Mouse (Mus musculus) inflammation-experienced regulatory T-cells, adult 6 months (primary cell): ENCODE data around the gene Insr. TPM values are rescaled to one million over a fixed set of nuclear protein-coding genes. Genes with fewer than 3 reads are reported as not detected.

ENCODE experiments used
- ATAC-seq: one replicate; pipeline ENCODE4 v1.8.0; 2017
- polyA plus RNA-seq, 3 experiments: library from polyadenylated mRNA; unstranded; fragments of 100-300 nt; shearing (Covaris generic); gene quantifications; one replicate each; pipeline ENCODE4 v1.2.1; 2017

The Insr gene
- polyA plus RNA-seq, 3 experiments from 2014 or later = 3.8 to 13.2 (median 12.0) TPM

DNA sequence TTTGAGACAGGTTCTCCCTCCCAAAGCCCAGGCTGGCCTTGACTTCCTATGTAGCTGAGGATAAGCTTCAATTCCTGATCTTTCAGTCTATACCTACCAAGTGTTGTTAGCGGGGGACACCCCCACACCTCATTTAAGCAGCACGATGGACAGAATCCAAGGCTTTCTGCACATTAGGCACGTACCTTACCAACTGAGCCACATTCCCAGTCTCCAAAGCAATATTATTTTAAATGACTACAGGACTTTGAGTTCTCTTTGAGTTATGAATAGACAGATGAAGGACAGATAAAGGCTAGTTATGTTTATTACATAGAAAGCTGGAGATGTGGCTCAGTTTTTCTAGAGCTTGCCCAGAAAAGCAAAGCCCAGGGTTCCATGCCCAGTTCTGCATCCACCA lies 5.6 kb downstream of the Insr start:
- ATAC-seq = no peak

DNA sequence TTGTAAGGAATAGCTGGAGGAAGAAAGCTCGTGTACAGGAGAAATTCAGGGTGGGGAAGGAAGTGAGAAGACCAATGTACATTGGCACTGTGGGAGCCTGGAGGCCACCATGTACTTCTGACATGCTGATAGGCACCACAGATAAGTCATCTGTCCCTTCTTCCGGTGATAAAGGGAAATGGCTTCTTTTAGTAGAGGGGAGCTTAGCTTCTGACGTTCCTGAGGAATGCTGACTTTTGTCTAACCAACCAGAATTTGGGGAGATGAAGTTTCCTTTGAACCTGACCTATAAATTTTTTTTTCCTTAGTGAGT lies 12.0 kb downstream of the Insr start:
- no peak for ATAC-seq

DNA sequence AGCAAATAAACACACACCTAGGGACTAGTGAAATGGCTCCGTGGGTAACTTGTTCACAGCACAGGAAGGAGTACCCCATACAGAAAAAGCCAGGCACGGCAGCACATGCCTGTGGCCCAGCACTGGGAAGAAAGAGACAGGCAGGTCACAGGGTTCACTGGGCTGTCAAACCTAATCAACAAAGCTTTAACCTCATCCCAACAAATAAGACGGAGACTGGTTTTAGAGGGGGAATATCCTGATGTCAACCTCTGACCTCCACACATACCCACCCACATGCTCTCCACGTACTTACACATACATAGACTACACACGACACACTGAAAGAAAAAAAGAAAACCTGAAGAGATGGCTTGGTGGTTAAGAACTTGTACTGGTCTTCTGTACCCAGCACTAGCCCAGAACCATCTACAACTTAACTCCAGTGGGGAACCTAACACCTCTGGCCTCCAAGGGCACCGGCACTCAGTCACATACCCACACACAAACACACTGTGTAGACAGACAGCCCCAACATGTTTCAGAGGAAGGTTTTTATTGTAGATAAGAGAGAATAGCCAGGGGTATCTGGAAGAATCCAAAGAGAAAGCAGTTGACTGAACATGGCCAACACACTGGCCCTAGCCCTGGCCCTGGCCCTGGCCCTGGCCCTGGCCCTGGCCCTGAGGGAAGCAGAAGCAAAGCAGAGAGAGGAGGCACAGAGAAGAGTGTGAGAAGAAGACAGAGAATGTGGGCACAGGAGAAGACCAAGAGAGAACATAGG lies 12.6 kb downstream of the Insr start:
- ATAC-seq = no peak

DNA sequence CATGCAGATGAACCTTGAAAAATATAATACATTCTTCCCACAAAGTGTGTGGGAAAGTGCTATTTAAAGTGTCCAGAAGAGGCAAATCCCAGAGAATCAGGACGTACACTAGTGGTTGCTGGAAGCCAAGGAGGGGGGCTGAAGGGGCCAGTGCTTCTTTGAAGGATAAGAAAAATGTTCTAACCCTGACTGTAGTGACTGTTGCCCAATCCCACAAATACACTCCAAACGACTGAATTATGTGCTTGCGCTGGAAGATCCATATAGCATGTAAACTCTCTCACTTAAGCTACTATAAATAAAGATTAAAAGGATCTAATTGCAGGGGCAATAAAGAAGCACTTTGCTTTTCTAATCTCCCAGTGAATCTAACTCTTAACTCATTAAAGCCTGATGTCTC lies 14.2 kb downstream of the Insr start:
- ATAC-seq = no peak

DNA sequence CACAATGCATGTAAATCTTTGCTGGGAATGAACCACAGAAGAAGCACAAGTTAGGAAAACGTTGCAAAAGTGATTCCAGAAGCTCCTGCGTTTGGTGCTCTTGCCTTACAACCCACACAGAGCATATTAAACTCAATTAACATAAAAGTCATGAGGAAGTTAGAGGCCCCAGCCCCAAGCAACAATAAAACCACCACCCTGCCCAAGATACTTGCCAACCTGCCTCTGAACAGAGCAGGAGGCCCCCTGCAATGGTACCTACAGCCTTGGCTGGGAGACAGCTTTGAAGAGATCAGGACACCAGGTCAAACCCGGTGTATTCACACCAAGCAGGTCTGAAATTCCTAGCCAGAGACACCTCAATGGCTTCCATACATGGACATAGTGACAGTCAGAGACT lies 16.6 kb downstream of the Insr start:
- no peak for ATAC-seq

DNA sequence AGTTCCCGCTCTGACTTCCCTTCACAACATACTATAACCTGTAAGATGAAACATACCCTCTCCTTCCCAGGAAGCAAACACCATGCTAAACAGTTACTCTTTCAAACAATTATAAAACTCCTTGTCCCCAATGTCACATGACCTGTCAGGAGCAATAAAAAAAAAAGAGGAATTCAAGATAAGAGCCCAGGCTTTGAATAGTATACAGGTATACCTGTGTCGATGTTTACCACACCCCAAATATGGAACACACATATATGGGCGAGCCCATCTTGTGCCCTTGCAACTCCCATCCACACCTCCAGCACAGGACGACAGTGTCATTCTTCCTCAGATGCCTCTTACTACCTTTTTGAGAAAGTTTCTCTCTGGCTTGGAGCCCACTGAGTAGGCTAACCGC lies 18.3 kb downstream of the Insr start:
- no peak for ATAC-seq

DNA sequence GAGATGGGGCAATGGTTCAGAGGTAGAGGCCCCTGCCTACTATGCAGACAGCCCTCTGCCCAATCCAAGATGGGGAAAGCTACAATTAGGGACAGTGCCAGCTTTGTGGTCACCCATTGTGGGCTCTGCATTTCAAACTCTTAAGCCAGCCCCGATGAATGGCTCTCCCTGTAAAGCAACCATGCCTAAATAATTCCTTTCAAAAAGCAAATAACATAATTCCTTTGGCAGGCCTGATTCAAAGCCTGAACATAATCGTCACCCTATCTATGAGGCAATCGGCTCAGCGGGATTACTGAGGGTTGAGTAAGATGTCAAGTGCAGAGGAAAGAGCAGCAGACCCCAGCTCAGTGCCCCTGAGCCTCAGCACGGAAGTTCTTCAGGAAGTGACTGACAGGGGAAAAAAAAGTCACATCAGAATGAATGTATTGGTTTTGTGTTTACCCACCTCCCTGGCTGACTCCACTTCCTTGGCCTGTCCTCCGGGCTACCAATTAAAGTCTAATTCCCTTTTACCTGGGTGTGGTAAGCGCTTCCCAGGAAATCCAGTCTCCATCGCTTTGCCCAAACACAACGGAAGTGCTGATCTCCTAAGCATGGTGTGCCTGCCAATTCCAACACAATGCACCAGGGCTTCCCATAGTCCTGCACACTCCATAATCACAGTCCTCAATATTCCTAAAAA lies 19.1 kb downstream of the Insr start:
- ATAC-seq = no peak

DNA sequence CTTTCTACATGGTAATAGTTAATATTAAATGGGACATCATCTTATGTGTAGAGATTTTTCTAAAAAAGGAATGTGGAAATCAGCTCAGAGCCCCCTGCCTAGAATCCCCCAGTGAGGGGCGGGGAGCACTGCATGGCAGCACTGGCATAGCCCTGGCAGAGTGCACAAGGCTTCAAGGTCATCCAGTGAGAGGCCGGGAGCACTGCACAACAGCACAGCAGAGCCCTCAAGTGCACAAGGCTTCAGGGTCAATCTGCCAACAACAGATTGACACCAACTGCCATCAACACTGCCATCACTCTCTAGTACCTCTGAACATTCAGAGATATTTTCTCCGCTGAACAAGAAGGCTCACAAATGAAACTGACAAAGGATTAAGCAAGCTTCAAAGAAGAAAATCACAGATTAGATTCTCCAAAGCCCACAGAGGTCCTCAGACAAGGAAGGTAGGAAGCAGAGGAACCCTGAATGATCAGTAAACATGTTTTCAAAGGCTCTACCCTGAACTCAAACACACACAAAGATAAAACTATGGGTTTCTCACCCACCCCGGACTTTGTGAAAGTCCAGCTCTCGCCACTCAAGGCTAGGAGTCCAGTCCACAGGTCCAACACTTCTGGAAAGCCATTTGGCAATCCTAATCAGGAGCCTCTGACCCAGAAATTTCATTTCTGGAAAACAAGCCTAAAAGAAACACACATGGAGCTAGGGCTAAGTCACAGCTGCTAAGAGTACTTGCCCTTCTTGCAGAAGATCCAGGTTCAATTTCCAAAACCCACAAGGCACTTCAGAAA lies 23.1 kb downstream of the Insr start:
- ATAC-seq = no peak

DNA sequence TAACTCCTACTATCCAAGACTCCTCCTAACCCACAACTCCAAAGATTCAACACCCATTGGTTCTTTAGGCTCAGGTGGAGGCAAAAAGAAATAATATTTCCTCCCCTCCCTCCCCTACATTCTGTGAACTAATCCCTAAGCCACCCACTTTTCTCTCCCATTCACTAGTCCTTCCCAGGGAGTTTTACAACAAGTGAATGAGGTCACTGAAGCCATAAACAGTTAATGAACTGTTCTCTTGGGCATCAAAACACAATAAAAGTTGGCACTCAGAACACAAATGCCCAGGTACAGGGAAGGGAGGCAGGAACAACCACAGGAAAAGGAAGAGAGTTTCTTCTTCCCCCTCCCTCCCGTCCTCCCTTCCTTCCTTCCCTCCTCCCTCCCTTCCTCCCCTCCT lies 24.1 kb downstream of the Insr start:
- no peak for ATAC-seq

DNA sequence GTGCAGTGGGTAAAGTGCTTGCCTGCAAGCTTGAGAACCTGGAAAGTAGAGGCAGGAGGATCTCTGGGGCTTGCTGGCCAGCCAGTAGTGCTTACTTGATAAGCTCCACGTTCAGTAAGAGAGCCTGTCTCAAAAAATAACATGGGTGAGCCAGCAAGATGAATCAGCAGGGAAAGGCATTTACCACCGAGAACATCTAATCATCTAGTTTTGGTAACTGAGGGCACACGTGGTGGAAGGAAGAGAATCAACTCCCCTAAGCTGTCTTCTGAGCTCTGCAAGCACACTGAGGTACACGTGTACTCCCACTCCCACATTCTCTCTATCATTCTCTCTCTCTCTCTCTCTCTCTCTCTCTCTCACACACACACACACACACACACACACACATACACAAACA lies 26.2 kb downstream of the Insr start:
- ATAC-seq = no peak

DNA sequence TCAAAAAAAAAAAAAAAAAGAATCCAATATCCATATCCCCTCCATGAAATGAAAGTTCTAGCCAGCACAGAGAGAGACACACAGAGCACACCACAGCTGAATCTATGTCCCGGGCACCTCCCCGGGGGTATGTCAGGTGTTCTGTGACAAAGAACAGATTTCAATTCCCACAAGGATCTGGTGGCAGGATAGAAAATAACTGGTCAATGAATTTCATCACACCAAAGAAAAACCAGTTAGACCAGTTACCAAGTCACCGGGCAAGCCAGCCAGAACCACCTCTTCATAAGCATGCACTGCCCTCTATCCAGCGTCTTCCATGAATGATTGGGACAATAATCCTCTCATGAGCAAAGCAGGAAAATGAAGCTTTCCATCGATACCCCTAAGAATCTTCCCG lies 26.8 kb downstream of the Insr start:
- no peak for ATAC-seq

DNA sequence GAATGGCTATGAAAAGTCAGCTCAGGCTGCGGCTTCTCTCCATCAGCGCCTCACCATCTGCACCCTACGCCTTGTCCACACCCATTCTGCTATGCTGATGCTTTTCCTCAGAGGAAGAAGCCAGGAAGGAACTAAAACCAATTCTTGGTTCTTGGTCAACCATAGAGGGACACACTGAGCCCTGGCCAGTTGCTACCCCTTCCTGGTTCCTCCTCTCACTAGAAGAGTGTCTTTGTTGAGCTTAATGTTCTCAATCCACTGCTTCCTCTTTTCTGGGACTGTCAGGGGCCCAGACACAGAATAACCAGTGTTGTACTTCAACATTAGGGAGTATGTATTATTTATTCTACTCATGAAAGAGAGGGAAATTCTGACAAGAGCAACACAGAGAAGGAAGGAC lies 28.3 kb downstream of the Insr start:
- no peak for ATAC-seq

DNA sequence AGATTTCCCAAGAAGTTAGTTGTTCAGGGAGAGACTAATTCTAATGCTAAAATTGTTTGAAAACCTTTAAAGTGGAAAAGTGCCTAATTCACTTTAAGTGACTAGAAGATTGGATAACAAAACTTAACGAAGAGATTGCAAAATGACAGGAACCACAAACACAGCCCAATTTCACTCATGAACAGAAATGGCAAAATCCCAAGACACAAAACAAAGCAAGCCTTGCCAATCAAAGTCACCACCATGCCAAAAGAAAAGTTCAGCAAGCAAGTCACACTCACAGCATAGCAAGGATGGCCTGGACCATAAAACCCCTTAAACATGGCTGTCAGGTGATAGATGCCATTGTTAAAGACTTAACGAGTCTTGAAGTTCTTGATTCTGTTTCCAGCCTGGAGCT lies 29.5 kb downstream of the Insr start:
- no peak for ATAC-seq

DNA sequence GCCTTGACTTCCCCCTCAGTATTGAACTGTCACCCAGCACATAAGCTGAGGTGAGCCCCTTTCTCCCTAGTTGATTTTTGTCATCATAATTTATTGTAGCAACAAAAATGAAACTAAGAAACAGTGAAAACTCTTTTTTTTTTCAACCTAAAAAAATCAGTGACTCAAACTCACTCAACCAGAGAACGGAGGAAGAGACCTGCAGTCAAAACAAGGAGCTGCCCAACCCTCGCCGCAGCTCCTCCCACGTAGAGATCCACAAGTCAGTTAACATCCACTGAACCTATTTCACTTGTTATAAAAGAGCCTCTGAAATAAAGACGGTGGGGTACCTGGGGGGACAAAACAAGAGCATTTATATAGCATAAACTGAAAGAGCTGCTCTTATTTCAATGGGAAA lies 30.7 kb downstream of the Insr start:
- peak; percentile 79 for ATAC-seq

DNA sequence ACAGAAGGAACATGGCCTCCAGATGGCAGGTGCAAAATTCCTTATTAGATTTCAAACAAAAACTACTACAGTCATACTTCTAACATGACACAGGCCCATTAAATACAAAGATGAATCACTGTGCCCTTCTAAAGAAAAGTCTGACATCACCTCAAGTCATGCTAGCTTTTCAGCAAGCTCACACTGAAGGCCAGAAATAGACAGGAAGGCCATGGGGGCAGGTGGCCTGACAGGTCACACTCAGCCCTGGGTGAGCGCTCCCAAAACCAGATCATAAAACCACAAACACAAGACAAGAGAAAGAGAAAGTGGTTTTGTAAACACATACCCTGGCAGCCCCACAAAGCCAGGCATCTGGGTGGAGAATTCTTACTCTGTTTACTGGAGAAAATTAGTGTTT lies 32.3 kb downstream of the Insr start:
- no peak for ATAC-seq

DNA sequence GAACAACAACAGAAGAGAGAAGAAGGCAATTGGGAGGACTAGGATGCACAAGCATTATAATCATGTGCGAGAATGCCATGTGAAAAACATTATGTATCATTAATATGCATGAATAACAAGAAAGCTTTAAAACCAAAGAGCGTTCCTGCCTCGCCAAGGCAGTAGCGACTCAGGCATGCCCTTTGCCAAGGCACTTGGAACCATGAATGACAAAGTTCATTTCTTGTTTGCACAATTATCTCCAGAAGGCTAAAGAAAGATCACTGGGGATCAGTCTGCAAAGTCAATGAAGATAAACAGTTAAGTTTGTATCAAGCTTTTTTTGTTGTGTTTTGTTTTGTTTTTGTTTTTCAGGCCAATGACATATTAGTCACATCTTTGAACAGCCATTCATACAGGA lies 36.2 kb downstream of the Insr start:
- no peak for ATAC-seq

DNA sequence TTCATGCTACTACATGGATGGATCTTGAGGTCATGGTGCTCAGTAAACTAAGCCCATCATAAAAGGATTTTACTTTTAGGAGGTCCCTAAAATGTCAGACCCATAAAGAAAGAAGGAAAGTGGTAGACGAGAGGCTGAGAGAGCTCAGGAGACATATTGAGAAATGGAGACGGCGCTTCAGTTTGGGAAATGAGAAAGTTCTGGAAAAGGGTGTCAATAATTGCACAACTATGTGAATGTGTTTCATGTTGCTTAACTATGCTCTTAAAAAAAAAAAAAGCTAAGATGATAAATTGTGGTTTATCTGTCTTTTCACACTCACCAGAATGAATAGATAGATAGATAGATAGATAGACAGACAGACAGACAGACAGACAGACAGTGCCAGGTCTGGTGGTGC lies 38.7 kb downstream of the Insr start:
- no peak for ATAC-seq

DNA sequence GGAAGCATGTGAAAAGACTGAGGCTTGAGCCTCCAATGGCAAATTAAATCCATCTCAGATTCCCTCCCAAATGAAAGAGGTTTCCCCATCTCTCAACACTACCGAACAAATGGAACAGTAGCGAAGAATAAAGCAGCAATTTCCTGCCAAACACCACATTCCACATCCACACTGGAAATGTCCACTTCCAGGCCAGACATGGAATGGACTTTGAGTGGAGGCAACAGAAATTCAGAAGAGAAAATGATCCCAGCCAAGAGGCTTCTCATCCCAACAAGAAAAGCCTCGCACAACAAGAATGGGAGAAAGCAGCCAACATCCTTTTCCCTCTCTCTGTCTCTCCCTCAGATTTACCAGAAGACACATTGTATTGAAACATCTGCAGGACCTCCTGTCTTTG lies 39.8 kb downstream of the Insr start:
- no peak for ATAC-seq

DNA sequence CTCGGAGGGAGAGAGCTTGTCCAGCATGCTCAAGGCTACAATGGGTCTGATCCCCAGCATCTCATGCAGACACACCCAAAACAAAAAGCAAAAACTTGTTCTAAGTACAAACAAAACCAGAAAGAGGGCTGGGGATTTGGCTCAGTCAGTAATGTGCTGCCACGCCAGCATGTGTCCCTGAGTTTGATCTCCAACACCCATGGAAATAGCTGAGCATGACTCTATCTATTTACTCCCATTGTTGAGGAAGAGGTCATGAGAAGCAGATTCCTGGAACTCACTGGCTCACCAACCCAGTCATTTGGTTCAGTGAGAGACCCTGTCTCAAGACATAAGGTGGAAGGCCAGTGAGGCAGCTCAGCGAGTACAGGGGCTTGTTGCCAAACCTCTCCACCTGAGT lies 40.6 kb downstream of the Insr start:
- ATAC-seq = no peak

DNA sequence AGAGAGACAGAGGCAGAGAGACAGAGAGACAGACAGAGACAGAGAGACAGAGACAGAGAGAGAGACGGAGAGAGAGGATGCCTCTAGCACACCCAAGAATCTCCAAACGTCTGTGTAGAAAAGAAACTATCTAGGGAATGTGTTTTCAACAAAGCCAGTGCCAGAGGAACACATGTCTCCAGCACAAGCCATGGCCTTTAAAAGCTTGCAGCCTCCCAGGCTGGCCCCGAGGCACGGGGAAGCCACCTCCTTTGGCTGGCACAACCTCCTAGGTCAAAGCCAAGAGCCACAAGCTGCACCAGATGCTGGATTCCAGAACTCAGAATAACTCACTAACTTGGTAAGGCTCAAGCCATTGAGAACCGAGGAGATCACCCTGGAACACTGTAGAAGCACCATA lies 42.1 kb downstream of the Insr start:
- ATAC-seq = no peak

DNA sequence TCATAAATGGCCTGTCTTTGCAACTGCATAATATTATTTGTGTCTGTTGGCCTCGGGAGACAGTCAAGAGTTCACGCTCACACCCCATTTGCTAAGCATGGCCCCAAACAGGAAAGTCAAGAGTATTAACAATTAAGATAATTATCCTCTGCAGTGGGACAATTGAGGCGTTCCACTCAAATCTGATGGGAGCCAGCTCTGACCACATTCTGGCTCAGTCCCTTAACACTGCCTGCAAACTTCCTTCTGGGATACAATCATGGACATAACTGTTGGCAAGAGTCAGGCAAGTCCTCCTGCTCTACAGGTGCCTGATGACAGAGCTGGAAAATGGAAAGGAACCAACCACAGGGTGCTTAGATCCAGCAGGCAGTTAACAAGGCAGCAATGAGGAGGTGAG lies 43.1 kb downstream of the Insr start:
- no peak for ATAC-seq

DNA sequence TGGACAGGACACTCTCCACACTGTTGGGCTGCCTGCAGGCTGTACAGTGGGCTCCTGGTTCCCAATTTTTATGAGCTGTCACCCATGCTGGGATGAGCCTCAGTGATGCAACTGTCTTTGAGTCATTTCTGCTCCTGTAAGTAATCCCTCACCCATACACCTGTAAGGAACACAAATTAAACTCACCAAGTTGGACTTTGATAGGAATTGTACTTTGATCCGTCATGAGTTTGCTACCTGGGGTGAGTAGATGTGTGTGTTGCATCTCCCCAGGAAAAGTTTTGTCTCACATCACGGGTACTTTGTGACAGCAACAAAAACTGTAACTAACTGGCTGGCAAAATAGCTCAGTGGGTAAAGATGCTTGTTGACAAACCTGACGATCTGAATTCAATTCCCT lies 44.8 kb downstream of the Insr start:
- ATAC-seq = no peak

DNA sequence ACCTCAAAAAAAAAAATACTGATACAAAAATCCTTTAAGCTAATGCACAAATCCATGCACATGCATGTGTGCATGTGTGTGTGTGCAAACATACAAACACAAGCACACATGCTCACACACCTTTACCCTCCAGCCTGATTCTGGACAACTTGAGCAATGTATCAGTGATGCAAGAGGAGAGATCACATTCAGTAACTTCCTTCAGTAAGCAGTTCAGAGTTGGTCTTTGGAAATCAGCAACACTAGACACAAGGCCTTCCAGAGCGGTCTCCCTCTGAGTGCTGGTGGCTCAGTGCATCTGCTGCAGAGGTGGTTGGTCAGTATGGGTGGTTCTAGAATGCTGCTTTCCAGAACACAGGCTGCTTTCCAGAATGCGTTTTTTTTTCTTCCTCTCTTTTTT lies 46.8 kb downstream of the Insr start:
- no peak for ATAC-seq
